Comparison of ENCODE assay signal across 10 mouse cellular contexts in genomic region chr17:56021161-56021910, GRCm38 (mm10). TPM values are rescaled to one million over a fixed set of nuclear protein-coding genes. Genes with fewer than 3 reads are reported as not detected.
DNase-seq lines count a peak whose midpoint lies in the region; TF ChIP-seq lines count a peak whose summit lies in the region.
"Had no signal": no experiment of that assay in that cellular context is flagged by ENCODE, and none has a peak within 500 bp of the region (broad histone marks: within the 10 kb centered on the region; RNA-seq: fewer than 3 reads in every experiment).

No protein-coding gene starts in this region.

- TF ChIP-seq CTCF in cortical plate, adult 2 months (IDR thresholded peaks at IDR 0.05; ENCODE audit: extremely low read depth, insufficient read depth, low read length) = no peak

- no peak overlapping the region for H3K4me3 ChIP-seq in cortical plate, adult 2 months (ENCODE audit: insufficient read depth, low read length)
- H3K4me3 ChIP-seq: erythroblast, embryonic 14.5 days; stomach, embryonic 15.5 days had no signal

- peaks cover 21% of the 10 kb centered on the region for H3K4me1 ChIP-seq in cortical plate, adult 2 months (ENCODE audit: control insufficient read depth, insufficient read depth, low read length)

- DNase-seq in layer of hippocampus, adult 11-12 months (ENCODE audit: low spot score) = peak; percentile 77
- DNase-seq in layer of hippocampus, postnatal 25 days (ENCODE audit: extremely low spot score in 1 of 2, low spot score in 1 of 2) = no peak
- DNase-seq in layer of hippocampus, postnatal 36 days = peak; percentile 75 to 77
- DNase-seq in splenic B cell, adult 2 months (ENCODE audit: low read depth, low spot score) = peak; percentile 53
- no peak for DNase-seq in ovary, postnatal 14 days (ENCODE audit: low spot score)
- DNase-seq in heart, adult 18-20 months = no peak
- DNase-seq in adrenal gland, postnatal 14 days = no peak

- peak overlapping the region; percentile 72 for H3K27ac ChIP-seq in cortical plate, adult 2 months (ENCODE audit: insufficient read depth, low read length)
- H3K27ac ChIP-seq: stomach, embryonic 15.5 days had no signal

- TF ChIP-seq POLR2A in cortical plate, adult 2 months (IDR thresholded peaks at IDR 0.05; ENCODE audit: extremely low read depth, insufficient read depth, low read length) = 0 out of 2 replicates have a peak, but pooled peaks have one; percentile 30

- no peaks in the 10 kb centered on the region for H3K27me3 ChIP-seq in splenic B cell, adult 2 months (ENCODE audit: control insufficient read depth, insufficient read depth, low read length, poor library complexity, severe bottlenecking)
- H3K27me3 ChIP-seq: stomach, embryonic 15.5 days had no signal

- H3K36me3 ChIP-seq in splenic B cell, adult 2 months (ENCODE audit: control insufficient read depth, insufficient read depth, low read length, poor library complexity, severe bottlenecking) = peaks cover 11% of the 10 kb centered on the region

RNA-seq across cellular contexts. Expression of gene Sh3gl1, which starts 15.1 kb away (rescaled TPM):
- total RNA-seq in layer of hippocampus, postnatal 25 days (2021) = 10 to 100 TPM; 63.1 to 64.0 TPM
- 56.5 and 59.4 TPM in 2 replicates for polyA plus RNA-seq in cortical plate, adult 2 months (2012; rRNA removed)
- 10 to 100 TPM; 61.5 to 69.6 TPM for total RNA-seq in layer of hippocampus, postnatal 36 days (2021)
- 10 to 100 TPM; 11.7 to 13.7 TPM for total RNA-seq in heart, adult 18-20 months (2021)
- total RNA-seq in adrenal gland, postnatal 14 days (2021) = 46.2 and 53.7 TPM in 2 replicates

RNA-seq across cellular contexts. Expression of gene Mpnd, which starts 15.8 kb away (rescaled TPM):
- total RNA-seq in layer of hippocampus, postnatal 25 days (2021) = 100 to 1,000 TPM; 110 to 116 TPM
- polyA plus RNA-seq in cortical plate, adult 2 months (2012; rRNA removed) = 142 and 154 TPM in 2 replicates
- 100 to 1,000 TPM in 1 of 2 experiments, 10 to 100 TPM in 1; 95.5 to 102 TPM for total RNA-seq in layer of hippocampus, postnatal 36 days (2021)
- 10 to 100 TPM; 59.7 to 60.5 TPM for total RNA-seq in heart, adult 18-20 months (2021)
- total RNA-seq in adrenal gland, postnatal 14 days (2021) = 86.1 and 91.1 TPM in 2 replicates

RNA-seq across cellular contexts. Expression of gene Stap2, which starts 16.0 kb away (rescaled TPM):
- 1 to 10 TPM; 2.7 to 3.2 TPM for total RNA-seq in layer of hippocampus, postnatal 25 days (2021)
- 6.0 TPM in 2 replicates for polyA plus RNA-seq in cortical plate, adult 2 months (2012; rRNA removed)
- total RNA-seq in layer of hippocampus, postnatal 36 days (2021) = 1 to 10 TPM; 2.1 TPM
- total RNA-seq in heart, adult 18-20 months (2021) = 10 to 100 TPM; 12.3 to 12.9 TPM
- total RNA-seq in adrenal gland, postnatal 14 days (2021) = 14.5 and 14.6 TPM in 2 replicates
- polyA plus RNA-seq: erythroblast, embryonic 14.5 days had no signal

RNA-seq across cellular contexts. Expression of gene Chaf1a, which starts 18.9 kb away (rescaled TPM):
- total RNA-seq in layer of hippocampus, postnatal 25 days (2021) = 1 to 10 TPM; 3.9 to 4.9 TPM
- 2.6 and 2.8 TPM in 2 replicates for polyA plus RNA-seq in cortical plate, adult 2 months (2012; rRNA removed)
- total RNA-seq in layer of hippocampus, postnatal 36 days (2021) = 1 to 10 TPM; 2.5 to 3.6 TPM
- 1 to 10 TPM; 1.1 to 1.3 TPM for total RNA-seq in heart, adult 18-20 months (2021)
- 8.3 and 10.2 TPM in 2 replicates for total RNA-seq in adrenal gland, postnatal 14 days (2021)

RNA-seq across cellular contexts. Expression of gene Fsd1, which starts 35.0 kb away (rescaled TPM):
- 10 to 100 TPM; 72.4 to 82.6 TPM for total RNA-seq in layer of hippocampus, postnatal 25 days (2021)
- 76.7 and 91.0 TPM in 2 replicates for polyA plus RNA-seq in cortical plate, adult 2 months (2012; rRNA removed)
- 10 to 100 TPM; 70.1 to 75.8 TPM for total RNA-seq in layer of hippocampus, postnatal 36 days (2021)
- not detected for total RNA-seq in heart, adult 18-20 months (2021)
- 1.6 and 2.9 TPM in 2 replicates for total RNA-seq in adrenal gland, postnatal 14 days (2021)
- polyA plus RNA-seq: erythroblast, embryonic 14.5 days had no signal

Comparison
In these comparisons a context has a peak if more than half of its experiments do, and no peak if none do; other contexts are left out.
1. DNase-seq: peak in layer of hippocampus, adult 11-12 months (single experiment), layer of hippocampus, postnatal 36 days (2 of 2) and splenic B cell, adult 2 months (single experiment); none in layer of hippocampus, postnatal 25 days (0 of 2), ovary, postnatal 14 days (single experiment), heart, adult 18-20 months (0 of 2) and adrenal gland, postnatal 14 days (single experiment).